Mouse (Mus musculus): Measurements from ENCODE around the gene Miga1. TPM values are rescaled to one million over a fixed set of nuclear protein-coding genes. Genes with fewer than 3 reads are reported as not detected.

Miga1 gene
- total and polyA plus RNA-seq, 2 experiments: 0.94 to 2.2 TPM

- Histone ChIP-seq H3K27me3 (ENCODE audit: control insufficient read depth, insufficient read depth, low read length) (no peaks in the 10 kb centered on the region), H3K4me3 (ENCODE audit: insufficient read depth, low read depth, low read length) (no peak overlapping the region), H3K79me2 (ENCODE audit: control insufficient read depth, insufficient read depth, low read length) (no peaks in the 10 kb centered on the region), H3K27ac (replicated peaks; ENCODE audit: insufficient read depth, low read depth, low read length) (no peak overlapping the region), H3K9ac (ENCODE audit: low read depth, low read length) (no peak overlapping the region), H3K4me1 (ENCODE audit: control insufficient read depth, insufficient read depth, low read length) (no peaks in the 10 kb centered on the region), H3K36me3 (ENCODE audit: control insufficient read depth, insufficient read depth, low read length) (no peaks in the 10 kb centered on the region)
- WGBS: 93% methylated on average over 17 of the region's 17 CpGs
- TF ChIP-seq POLR2A (IDR thresholded peaks at IDR 0.05; ENCODE audit: extremely low read depth, insufficient read depth, low read length) (no peak), CTCF (IDR thresholded peaks at IDR 0.05; ENCODE audit: low read depth, low read length) (no peak)
- no peak for DNase-seq (ENCODE audit: extremely low read depth, low read depth, low spot score)
Observed at GRCm38 (mm10) chr3:152290175-152290798, 49.9 kb downstream of the Miga1 start.

GRCm38 (mm10) chr3:152288740-152289139, 51.5 kb downstream of the Miga1 start:
- Histone ChIP-seq H3K9ac (ENCODE audit: low read depth, low read length) (no peak overlapping the region), H3K79me2 (ENCODE audit: control insufficient read depth, insufficient read depth, low read length) (no peaks in the 10 kb centered on the region), H3K4me1 (ENCODE audit: control insufficient read depth, insufficient read depth, low read length) (no peaks in the 10 kb centered on the region), H3K27ac (replicated peaks; ENCODE audit: insufficient read depth, low read depth, low read length) (no peak overlapping the region), H3K4me3 (ENCODE audit: insufficient read depth, low read depth, low read length) (no peak overlapping the region), H3K27me3 (ENCODE audit: control insufficient read depth, insufficient read depth, low read length) (no peaks in the 10 kb centered on the region), H3K36me3 (ENCODE audit: control insufficient read depth, insufficient read depth, low read length) (no peaks in the 10 kb centered on the region)
- WGBS: 32% methylated on average over 4 of the region's 4 CpGs
- DNase-seq (ENCODE audit: extremely low read depth, low read depth, low spot score): peak; percentile 43
- TF ChIP-seq POLR2A (IDR thresholded peaks at IDR 0.05; ENCODE audit: extremely low read depth, insufficient read depth, low read length): no peak
- no peak for TF ChIP-seq CTCF (IDR thresholded peaks at IDR 0.05; ENCODE audit: low read depth, low read length)

DNA sequence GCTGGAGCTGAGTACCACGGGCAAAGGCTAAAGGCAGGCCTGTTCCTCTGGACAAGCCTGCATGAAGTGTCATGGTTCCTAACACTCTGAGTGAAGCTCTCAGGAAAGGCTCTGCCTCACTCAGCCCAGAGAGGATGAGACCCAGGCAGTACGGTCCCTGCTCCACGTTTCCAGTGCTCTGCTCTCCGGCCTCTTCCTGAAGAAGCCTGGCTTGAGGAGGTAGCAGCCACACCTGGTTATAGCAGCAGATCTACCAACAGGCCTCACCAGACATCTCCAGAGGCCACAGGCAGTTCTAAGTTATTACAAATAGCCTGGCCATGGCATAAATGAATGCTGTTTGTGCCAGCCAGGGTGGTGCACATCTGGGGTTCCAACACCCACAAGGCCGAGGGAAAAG, 51.9 kb downstream of the Miga1 start:
- Histone ChIP-seq H3K36me3 (ENCODE audit: control insufficient read depth, insufficient read depth, low read length) (no peaks in the 10 kb centered on the region), H3K79me2 (ENCODE audit: control insufficient read depth, insufficient read depth, low read length) (no peaks in the 10 kb centered on the region), H3K4me3 (ENCODE audit: insufficient read depth, low read depth, low read length) (no peak overlapping the region), H3K27me3 (ENCODE audit: control insufficient read depth, insufficient read depth, low read length) (no peaks in the 10 kb centered on the region), H3K27ac (replicated peaks; ENCODE audit: insufficient read depth, low read depth, low read length) (no peak overlapping the region), H3K9ac (ENCODE audit: low read depth, low read length) (no peak overlapping the region), H3K4me1 (ENCODE audit: control insufficient read depth, insufficient read depth, low read length) (no peaks in the 10 kb centered on the region)
- TF ChIP-seq CTCF (IDR thresholded peaks at IDR 0.05; ENCODE audit: low read depth, low read length) (no peak), POLR2A (IDR thresholded peaks at IDR 0.05; ENCODE audit: extremely low read depth, insufficient read depth, low read length) (no peak)
- DNase-seq (ENCODE audit: extremely low read depth, low read depth, low spot score): no peak
- 87% methylated on average over 5 of the region's 5 CpGs for WGBS

GRCm38 (mm10) chr3:152287810-152288209, 52.4 kb downstream of the Miga1 start:
- TF ChIP-seq POLR2A (IDR thresholded peaks at IDR 0.05; ENCODE audit: extremely low read depth, insufficient read depth, low read length) (no peak), CTCF (IDR thresholded peaks at IDR 0.05; ENCODE audit: low read depth, low read length) (no peak)
- H3K79me2 ChIP-seq (ENCODE audit: control insufficient read depth, insufficient read depth, low read length): no peaks in the 10 kb centered on the region
- H3K4me3 ChIP-seq (ENCODE audit: insufficient read depth, low read depth, low read length): no peak overlapping the region
- H3K36me3 ChIP-seq (ENCODE audit: control insufficient read depth, insufficient read depth, low read length): no peaks in the 10 kb centered on the region
- no peak overlapping the region for H3K9ac ChIP-seq (ENCODE audit: low read depth, low read length)
- no peaks in the 10 kb centered on the region for H3K27me3 ChIP-seq (ENCODE audit: control insufficient read depth, insufficient read depth, low read length)
- H3K4me1 ChIP-seq (ENCODE audit: control insufficient read depth, insufficient read depth, low read length): no peaks in the 10 kb centered on the region
- H3K27ac ChIP-seq (replicated peaks; ENCODE audit: insufficient read depth, low read depth, low read length): no peak overlapping the region
- no peak for DNase-seq (ENCODE audit: extremely low read depth, low read depth, low spot score)
- 91% methylated on average over 9 of the region's 9 CpGs for whole genome bisulfite sequencing

DNA sequence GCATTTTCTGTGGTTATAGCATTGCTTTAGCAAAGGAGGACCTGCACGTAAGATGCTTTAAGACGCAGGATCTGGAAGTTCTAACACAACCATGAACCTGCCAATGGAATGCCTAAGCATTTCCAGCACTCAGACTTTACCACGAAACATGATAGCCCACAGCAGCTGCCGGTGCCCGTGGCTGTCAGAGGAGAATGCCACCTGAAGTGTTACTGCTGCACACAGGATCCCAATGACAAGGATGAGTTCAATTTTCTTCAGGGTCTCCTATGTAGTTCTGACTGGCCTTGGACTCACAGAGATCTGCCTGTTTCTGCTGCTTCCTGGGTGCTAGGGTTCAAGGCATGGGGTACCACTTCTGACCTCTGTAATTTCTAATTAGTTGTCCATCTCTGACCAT, 55.4 kb downstream of the Miga1 start:
- H3K4me1 ChIP-seq (ENCODE audit: control insufficient read depth, insufficient read depth, low read length): no peaks in the 10 kb centered on the region
- no peak overlapping the region for H3K4me3 ChIP-seq (ENCODE audit: insufficient read depth, low read depth, low read length)
- DNase-seq (ENCODE audit: extremely low read depth, low read depth, low spot score): no peak
- H3K79me2 ChIP-seq (ENCODE audit: control insufficient read depth, insufficient read depth, low read length): no peaks in the 10 kb centered on the region
- H3K27ac ChIP-seq (replicated peaks; ENCODE audit: insufficient read depth, low read depth, low read length): no peak overlapping the region
- H3K36me3 ChIP-seq (ENCODE audit: control insufficient read depth, insufficient read depth, low read length): no peaks in the 10 kb centered on the region
- WGBS: 95% methylated on average over 5 of the region's 5 CpGs
- TF ChIP-seq POLR2A (IDR thresholded peaks at IDR 0.05; ENCODE audit: extremely low read depth, insufficient read depth, low read length) (no peak), CTCF (IDR thresholded peaks at IDR 0.05; ENCODE audit: low read depth, low read length) (no peak)
- H3K27me3 ChIP-seq (ENCODE audit: control insufficient read depth, insufficient read depth, low read length): no peaks in the 10 kb centered on the region
- H3K9ac ChIP-seq (ENCODE audit: low read depth, low read length): no peak overlapping the region

DNA sequence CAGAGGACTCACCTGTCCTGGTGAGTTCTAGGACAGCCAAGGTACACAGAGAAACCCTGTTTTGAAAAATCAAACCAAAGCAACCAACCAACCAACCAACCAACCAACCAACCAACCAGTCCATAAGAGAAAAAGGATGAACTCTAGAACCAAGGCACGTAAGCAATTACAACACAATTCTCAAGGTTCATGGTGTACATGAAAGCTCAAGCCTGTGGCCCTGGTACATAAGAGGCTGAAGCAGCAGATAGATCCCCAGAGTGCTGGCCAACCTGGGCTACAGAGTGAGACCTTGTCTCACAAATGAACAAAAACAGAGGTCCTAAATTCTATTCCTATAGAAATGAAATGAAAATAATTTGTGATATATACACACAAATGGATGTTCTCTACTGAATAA, 55.9 kb downstream of the Miga1 start:
- Histone ChIP-seq H3K9ac (ENCODE audit: low read depth, low read length) (no peak overlapping the region), H3K4me3 (ENCODE audit: insufficient read depth, low read depth, low read length) (no peak overlapping the region), H3K79me2 (ENCODE audit: control insufficient read depth, insufficient read depth, low read length) (no peaks in the 10 kb centered on the region), H3K27me3 (ENCODE audit: control insufficient read depth, insufficient read depth, low read length) (no peaks in the 10 kb centered on the region), H3K27ac (replicated peaks; ENCODE audit: insufficient read depth, low read depth, low read length) (no peak overlapping the region), H3K4me1 (ENCODE audit: control insufficient read depth, insufficient read depth, low read length) (no peaks in the 10 kb centered on the region), H3K36me3 (ENCODE audit: control insufficient read depth, insufficient read depth, low read length) (no peaks in the 10 kb centered on the region)
- WGBS: 97% methylated on average over 1 of the region's 1 CpGs
- DNase-seq (ENCODE audit: extremely low read depth, low read depth, low spot score): no peak
- no peak for TF ChIP-seq CTCF (IDR thresholded peaks at IDR 0.05; ENCODE audit: low read depth, low read length)
- TF ChIP-seq POLR2A (IDR thresholded peaks at IDR 0.05; ENCODE audit: extremely low read depth, insufficient read depth, low read length): no peak
